Mouse (Mus musculus): Measurements from ENCODE around the gene Gm527.

DNA sequence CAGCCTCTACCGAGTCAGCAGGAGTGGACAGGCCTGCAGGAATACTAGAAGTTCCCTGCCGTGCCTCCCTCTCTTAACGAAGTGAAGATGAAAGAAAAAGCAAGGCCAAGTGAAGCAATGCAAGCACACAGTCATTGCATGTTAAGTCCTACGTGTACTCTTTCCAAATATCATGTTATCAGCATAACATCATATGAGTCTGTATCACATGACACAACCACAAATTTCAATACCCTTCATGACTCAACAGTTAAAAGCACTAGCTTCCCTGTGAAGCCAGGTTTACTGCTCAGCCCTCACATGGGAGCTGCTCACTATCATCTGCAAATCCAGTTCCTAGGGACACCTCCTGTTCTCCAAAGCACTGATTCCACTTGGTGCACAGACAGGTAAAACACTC lies 46.6 kb upstream of the Gm527 start:
- TF ChIP-seq CTCF (IDR thresholded peaks at IDR 0.05; ENCODE audit: borderline replicate concordance, extremely low read depth, insufficient read depth, insufficient read length) (no peak), POLR2A (IDR thresholded peaks at IDR 0.05; ENCODE audit: borderline replicate concordance, extremely low read depth, insufficient read depth, insufficient read length, poor library complexity, severe bottlenecking) (no peak)

Measured in brain, embryonic 14.5 days (tissue).